Mouse (Mus musculus): ENCODE measurements around the gene Mgst3. TPM values are rescaled to one million over a fixed set of nuclear protein-coding genes. Genes with fewer than 3 reads are reported as not detected.

Mgst3 gene
- total and polyA plus RNA-seq, 2 experiments from 2014 or later: 306 to 566 TPM

- H3K4me2 ChIP-seq (ENCODE audit: low read depth, low read length): no peak overlapping the region
- H3K4me1 ChIP-seq (ENCODE audit: control insufficient read depth, insufficient read depth): peaks cover 17% of the 10 kb centered on the region; the same call in 1 of the 2 replicates
- no peak overlapping the region for H3K4me3 ChIP-seq (ENCODE audit: low read depth, low read length)
- no peak for DNase-seq (ENCODE audit: low spot score)
- 46% methylated on average over 2 of the region's 2 CpGs for WGBS
- ATAC-seq (ENCODE audit: insufficient read depth, low read depth): no peak
- H3K36me3 ChIP-seq (replicated peaks; ENCODE audit: control insufficient read depth, insufficient read depth, low read length): no peaks in the 10 kb centered on the region
- H3K27me3 ChIP-seq (ENCODE audit: control insufficient read depth, insufficient read depth, low read length): no peaks in the 10 kb centered on the region
- no peak overlapping the region for H3K9ac ChIP-seq (replicated peaks; ENCODE audit: low read depth, low read length)
- TF ChIP-seq CTCF (IDR thresholded peaks at IDR 0.05; ENCODE audit: low read depth): no peak
- no peak for TF ChIP-seq EP300 (IDR thresholded peaks at IDR 0.05; ENCODE audit: low read depth)
- H3K27ac ChIP-seq (ENCODE audit: low read depth): no peak overlapping the region
- no peaks in the 10 kb centered on the region for H3K9me3 ChIP-seq (replicated peaks; ENCODE audit: control insufficient read depth, low read length)
These were observed 6.3 kb downstream of the Mgst3 start for GRCm38 (mm10) chr1:167387310-167387709.

GRCm38 (mm10) chr1:167386466-167386865, 7.2 kb downstream of the Mgst3 start:
- H3K9me3 ChIP-seq (replicated peaks; ENCODE audit: control insufficient read depth, low read length): no peaks in the 10 kb centered on the region
- no peak overlapping the region for H3K4me2 ChIP-seq (ENCODE audit: low read depth, low read length)
- H3K36me3 ChIP-seq (replicated peaks; ENCODE audit: control insufficient read depth, insufficient read depth, low read length): no peaks in the 10 kb centered on the region
- TF ChIP-seq EP300 (IDR thresholded peaks at IDR 0.05; ENCODE audit: low read depth) (no peak), CTCF (IDR thresholded peaks at IDR 0.05; ENCODE audit: low read depth) (no peak)
- no peak overlapping the region for H3K4me3 ChIP-seq (ENCODE audit: low read depth, low read length)
- no peaks in the 10 kb centered on the region for H3K27me3 ChIP-seq (ENCODE audit: control insufficient read depth, insufficient read depth, low read length)
- ATAC-seq (ENCODE audit: insufficient read depth, low read depth) (no peak), DNase-seq (ENCODE audit: low spot score) (no peak)
- no peak overlapping the region for H3K27ac ChIP-seq (ENCODE audit: low read depth)
- 58% methylated on average over 2 of the region's 2 CpGs for WGBS
- no peak overlapping the region for H3K9ac ChIP-seq (replicated peaks; ENCODE audit: low read depth, low read length)
- H3K4me1 ChIP-seq (ENCODE audit: control insufficient read depth, insufficient read depth): peaks cover 17% of the 10 kb centered on the region; the same call in 1 of the 2 replicates

- no peak for ATAC-seq (ENCODE audit: insufficient read depth, low read depth)
- H3K4me1 ChIP-seq (ENCODE audit: control insufficient read depth, insufficient read depth): peaks cover 17% of the 10 kb centered on the region; the same call in 1 of the 2 replicates
- no peak overlapping the region for H3K27ac ChIP-seq (ENCODE audit: low read depth)
- H3K4me3 ChIP-seq (ENCODE audit: low read depth, low read length): no peak overlapping the region
- H3K9ac ChIP-seq (replicated peaks; ENCODE audit: low read depth, low read length): no peak overlapping the region
- no peaks in the 10 kb centered on the region for H3K9me3 ChIP-seq (replicated peaks; ENCODE audit: control insufficient read depth, low read length)
- H3K27me3 ChIP-seq (ENCODE audit: control insufficient read depth, insufficient read depth, low read length): no peaks in the 10 kb centered on the region
- TF ChIP-seq CTCF (IDR thresholded peaks at IDR 0.05; ENCODE audit: low read depth): no peak
- TF ChIP-seq EP300 (IDR thresholded peaks at IDR 0.05; ENCODE audit: low read depth): no peak
- H3K36me3 ChIP-seq (replicated peaks; ENCODE audit: control insufficient read depth, insufficient read depth, low read length): no peaks in the 10 kb centered on the region
- H3K4me2 ChIP-seq (ENCODE audit: low read depth, low read length): no peak overlapping the region
- no peak for DNase-seq (ENCODE audit: low spot score)
- 70% methylated on average over 5 of the region's 5 CpGs for WGBS
These were observed 8.0 kb downstream of the Mgst3 start for GRCm38 (mm10) chr1:167385636-167386035.

- TF ChIP-seq EP300 (IDR thresholded peaks at IDR 0.05; ENCODE audit: low read depth): no peak
- TF ChIP-seq CTCF (IDR thresholded peaks at IDR 0.05; ENCODE audit: low read depth): no peak
- peaks cover 17% of the 10 kb centered on the region; the same call in 1 of the 2 replicates for H3K4me1 ChIP-seq (ENCODE audit: control insufficient read depth, insufficient read depth)
- H3K27ac ChIP-seq (ENCODE audit: low read depth): no peak overlapping the region
- no peak for DNase-seq (ENCODE audit: low spot score)
- no peak overlapping the region for H3K4me3 ChIP-seq (ENCODE audit: low read depth, low read length)
- no peak for ATAC-seq (ENCODE audit: insufficient read depth, low read depth)
- 84% methylated on average over 2 of the region's 2 CpGs for WGBS
- H3K36me3 ChIP-seq (replicated peaks; ENCODE audit: control insufficient read depth, insufficient read depth, low read length): no peaks in the 10 kb centered on the region
- H3K27me3 ChIP-seq (ENCODE audit: control insufficient read depth, insufficient read depth, low read length): no peaks in the 10 kb centered on the region
- no peak overlapping the region for H3K4me2 ChIP-seq (ENCODE audit: low read depth, low read length)
- H3K9ac ChIP-seq (replicated peaks; ENCODE audit: low read depth, low read length): no peak overlapping the region
- no peaks in the 10 kb centered on the region for H3K9me3 ChIP-seq (replicated peaks; ENCODE audit: control insufficient read depth, low read length)
These were observed 8.4 kb downstream of the Mgst3 start for GRCm38 (mm10) chr1:167385211-167385610.

- no peak overlapping the region for H3K4me3 ChIP-seq (ENCODE audit: low read depth, low read length)
- no peaks in the 10 kb centered on the region for H3K27me3 ChIP-seq (ENCODE audit: control insufficient read depth, insufficient read depth, low read length)
- H3K4me1 ChIP-seq (ENCODE audit: control insufficient read depth, insufficient read depth): peaks cover 17% of the 10 kb centered on the region; the same call in 1 of the 2 replicates
- no peak overlapping the region for H3K4me2 ChIP-seq (ENCODE audit: low read depth, low read length)
- H3K9me3 ChIP-seq (replicated peaks; ENCODE audit: control insufficient read depth, low read length): no peaks in the 10 kb centered on the region
- no peak for TF ChIP-seq CTCF (IDR thresholded peaks at IDR 0.05; ENCODE audit: low read depth)
- TF ChIP-seq EP300 (IDR thresholded peaks at IDR 0.05; ENCODE audit: low read depth): no peak
- ATAC-seq (ENCODE audit: insufficient read depth, low read depth) (no peak), DNase-seq (ENCODE audit: low spot score) (no peak)
- 48% methylated on average over 3 of the region's 3 CpGs for WGBS
- no peak overlapping the region for H3K27ac ChIP-seq (ENCODE audit: low read depth)
- no peaks in the 10 kb centered on the region for H3K36me3 ChIP-seq (replicated peaks; ENCODE audit: control insufficient read depth, insufficient read depth, low read length)
- H3K9ac ChIP-seq (replicated peaks; ENCODE audit: low read depth, low read length): no peak overlapping the region
These were observed 9.5 kb downstream of the Mgst3 start for GRCm38 (mm10) chr1:167384156-167384555.

- no peak overlapping the region for H3K9ac ChIP-seq (replicated peaks; ENCODE audit: low read depth, low read length)
- peaks cover 17% of the 10 kb centered on the region; the same call in 1 of the 2 replicates for H3K4me1 ChIP-seq (ENCODE audit: control insufficient read depth, insufficient read depth)
- no peak overlapping the region for H3K4me3 ChIP-seq (ENCODE audit: low read depth, low read length)
- DNase-seq (ENCODE audit: low spot score) (no peak), ATAC-seq (ENCODE audit: insufficient read depth, low read depth) (no peak)
- no peaks in the 10 kb centered on the region for H3K27me3 ChIP-seq (ENCODE audit: control insufficient read depth, insufficient read depth, low read length)
- H3K36me3 ChIP-seq (replicated peaks; ENCODE audit: control insufficient read depth, insufficient read depth, low read length): no peaks in the 10 kb centered on the region
- TF ChIP-seq EP300 (IDR thresholded peaks at IDR 0.05; ENCODE audit: low read depth) (no peak), CTCF (IDR thresholded peaks at IDR 0.05; ENCODE audit: low read depth) (no peak)
- 88% methylated on average over 5 of the region's 5 CpGs for WGBS
- H3K27ac ChIP-seq (ENCODE audit: low read depth): no peak overlapping the region
- H3K4me2 ChIP-seq (ENCODE audit: low read depth, low read length): no peak overlapping the region
- H3K9me3 ChIP-seq (replicated peaks; ENCODE audit: control insufficient read depth, low read length): no peaks in the 10 kb centered on the region
These were observed 10.5 kb downstream of the Mgst3 start for GRCm38 (mm10) chr1:167383178-167383577.

Data from heart, postnatal 0 days (tissue).